Mouse (Mus musculus): ENCODE data around the gene Rab25. TPM values are rescaled to one million over a fixed set of nuclear protein-coding genes. Genes with fewer than 3 reads are reported as not detected.

The Rab25 gene
- polyA plus RNA-seq, 1 experiment from 2014 or later = 0.15 TPM

GRCm38 (mm10) chr3:88503881-88504746 lies 44.0 kb downstream of the Rab25 start:
- no peak overlapping the region for H3K4me3 ChIP-seq
- H3K9me3 ChIP-seq = no peaks in the 10 kb centered on the region
- no peak overlapping the region for H3K9ac ChIP-seq (replicated peaks)
- no peaks in the 10 kb centered on the region for H3K27me3 ChIP-seq
- ATAC-seq (replicated peaks) = no peak
- H3K36me3 ChIP-seq = no peaks in the 10 kb centered on the region
- no peak overlapping the region for H3K4me2 ChIP-seq (replicated peaks)
- peaks cover 19% of the 10 kb centered on the region for H3K4me1 ChIP-seq
- H3K27ac ChIP-seq (replicated peaks) = no peak overlapping the region
- WGBS = 48% methylated on average over 8 of the region's 8 CpGs

GRCm38 (mm10) chr3:88503505-88503863 lies 44.6 kb downstream of the Rab25 start:
- no peak for ATAC-seq (replicated peaks)

GRCm38 (mm10) chr3:88502641-88503504 lies 45.2 kb downstream of the Rab25 start:
- peak overlapping the region; percentile 32; the same call in 1 of the 2 replicates for H3K27ac ChIP-seq (replicated peaks)
- peak; percentile 96 for ATAC-seq (replicated peaks)
- H3K36me3 ChIP-seq = no peaks in the 10 kb centered on the region
- peak overlapping the region; percentile 72 for H3K4me3 ChIP-seq
- WGBS = under 1% methylated on average over 55 of the region's 55 CpGs
- H3K9me3 ChIP-seq = no peaks in the 10 kb centered on the region
- H3K4me2 ChIP-seq (replicated peaks) = peak overlapping the region; percentile 99
- peak overlapping the region; percentile 74 for H3K9ac ChIP-seq (replicated peaks)
- no peaks in the 10 kb centered on the region for H3K27me3 ChIP-seq
- peaks cover 18% of the 10 kb centered on the region for H3K4me1 ChIP-seq

More at GRCm38 (mm10) chr3:88503505-88503863, 44.6 kb downstream of the Rab25 start:
- WGBS = 27% methylated on average over 4 of the region's 4 CpGs
- Histone ChIP-seq H3K9ac (replicated peaks) (peak overlapping the region; percentile 74; the same call in 1 of the 2 replicates), H3K4me3 (peak overlapping the region; percentile 72), H3K27ac (replicated peaks) (peak overlapping the region; percentile 32; the same call in 1 of the 2 replicates), H3K9me3 (no peaks in the 10 kb centered on the region), H3K36me3 (no peaks in the 10 kb centered on the region), H3K27me3 (no peaks in the 10 kb centered on the region), H3K4me2 (replicated peaks) (peak overlapping the region; percentile 99), H3K4me1 (peaks cover 18% of the 10 kb centered on the region)

GRCm38 (mm10) chr3:88502031-88502571 lies 46.0 kb downstream of the Rab25 start:
- H3K4me1 ChIP-seq = peaks cover 18% of the 10 kb centered on the region
- no peaks in the 10 kb centered on the region for H3K9me3 ChIP-seq
- no peak overlapping the region for H3K27ac ChIP-seq (replicated peaks)
- no peak for ATAC-seq (replicated peaks)
- peak overlapping the region; percentile 74 for H3K9ac ChIP-seq (replicated peaks)
- H3K4me3 ChIP-seq = peak overlapping the region; percentile 72
- H3K4me2 ChIP-seq (replicated peaks) = peak overlapping the region; percentile 99
- H3K36me3 ChIP-seq = no peaks in the 10 kb centered on the region
- no peaks in the 10 kb centered on the region for H3K27me3 ChIP-seq
- WGBS = 23% methylated on average over 11 of the region's 11 CpGs

GRCm38 (mm10) chr3:88501366-88502030 lies 46.6 kb downstream of the Rab25 start:
- no peak overlapping the region for H3K9ac ChIP-seq (replicated peaks)
- H3K27ac ChIP-seq (replicated peaks) = no peak overlapping the region
- WGBS = 57% methylated on average over 6 of the region's 6 CpGs
- ATAC-seq (replicated peaks) = no peak
- H3K4me2 ChIP-seq (replicated peaks) = peak overlapping the region; percentile 99
- H3K9me3 ChIP-seq = no peaks in the 10 kb centered on the region
- H3K4me3 ChIP-seq = peak overlapping the region; percentile 72
- H3K27me3 ChIP-seq = no peaks in the 10 kb centered on the region
- no peaks in the 10 kb centered on the region for H3K36me3 ChIP-seq
- H3K4me1 ChIP-seq = peaks cover 18% of the 10 kb centered on the region

- H3K27ac ChIP-seq (replicated peaks) = no peak overlapping the region
- H3K36me3 ChIP-seq = no peaks in the 10 kb centered on the region
- peaks cover 18% of the 10 kb centered on the region for H3K4me1 ChIP-seq
- H3K9ac ChIP-seq (replicated peaks) = no peak overlapping the region
- no peak for ATAC-seq (replicated peaks)
- WGBS = 47% methylated on average over 4 of the region's 4 CpGs
- no peak overlapping the region for H3K4me3 ChIP-seq
- H3K9me3 ChIP-seq = no peaks in the 10 kb centered on the region
- H3K4me2 ChIP-seq (replicated peaks) = no peak overlapping the region
- H3K27me3 ChIP-seq = no peaks in the 10 kb centered on the region
Observed at GRCm38 (mm10) chr3:88500655-88501365, 47.3 kb downstream of the Rab25 start.

GRCm38 (mm10) chr3:88500087-88500486 lies 48.0 kb downstream of the Rab25 start:
- Histone ChIP-seq H3K27me3 (no peaks in the 10 kb centered on the region), H3K36me3 (no peaks in the 10 kb centered on the region), H3K9me3 (no peaks in the 10 kb centered on the region), H3K9ac (replicated peaks) (no peak overlapping the region), H3K4me2 (replicated peaks) (no peak overlapping the region), H3K4me3 (no peak overlapping the region), H3K27ac (replicated peaks) (no peak overlapping the region), H3K4me1 (peaks cover 18% of the 10 kb centered on the region)
- ATAC-seq (replicated peaks) = no peak
- 84% methylated on average over 7 of the region's 7 CpGs for WGBS

- no peaks in the 10 kb centered on the region for H3K9me3 ChIP-seq
- WGBS = 71% methylated on average over 4 of the region's 4 CpGs
- no peak overlapping the region for H3K9ac ChIP-seq (replicated peaks)
- no peak overlapping the region for H3K4me2 ChIP-seq (replicated peaks)
- peaks cover 18% of the 10 kb centered on the region for H3K4me1 ChIP-seq
- H3K4me3 ChIP-seq = no peak overlapping the region
- no peak overlapping the region for H3K27ac ChIP-seq (replicated peaks)
- H3K27me3 ChIP-seq = no peaks in the 10 kb centered on the region
- H3K36me3 ChIP-seq = no peaks in the 10 kb centered on the region
- ATAC-seq (replicated peaks) = no peak
Observed at GRCm38 (mm10) chr3:88499580-88499979, 48.5 kb downstream of the Rab25 start.

- WGBS = 80% methylated on average over 10 of the region's 10 CpGs
- Histone ChIP-seq H3K9me3 (no peaks in the 10 kb centered on the region), H3K27me3 (no peaks in the 10 kb centered on the region)
Observed at GRCm38 (mm10) chr3:88495741-88496415, 52.2 kb downstream of the Rab25 start.

GRCm38 (mm10) chr3:88494836-88495628 lies 53.1 kb downstream of the Rab25 start:
- no peaks in the 10 kb centered on the region for H3K36me3 ChIP-seq
- H3K4me3 ChIP-seq = no peak overlapping the region
- H3K4me1 ChIP-seq = peaks cover 12% of the 10 kb centered on the region
- H3K27me3 ChIP-seq = no peaks in the 10 kb centered on the region
- H3K9me3 ChIP-seq = no peaks in the 10 kb centered on the region
- no peak overlapping the region for H3K4me2 ChIP-seq (replicated peaks)
- H3K9ac ChIP-seq (replicated peaks) = no peak overlapping the region; the same call in 1 of the 2 replicates
- H3K27ac ChIP-seq (replicated peaks) = no peak overlapping the region
- ATAC-seq (replicated peaks) = no peak
- WGBS = 67% methylated on average over 9 of the region's 9 CpGs

More at GRCm38 (mm10) chr3:88495741-88496415, 52.2 kb downstream of the Rab25 start:
- H3K9ac ChIP-seq (replicated peaks) = no peak overlapping the region
- H3K4me3 ChIP-seq = no peak overlapping the region
- peaks cover 12% of the 10 kb centered on the region for H3K4me1 ChIP-seq
- no peak overlapping the region for H3K4me2 ChIP-seq (replicated peaks)
- no peak for ATAC-seq (replicated peaks)
- H3K36me3 ChIP-seq = no peaks in the 10 kb centered on the region
- H3K27ac ChIP-seq (replicated peaks) = no peak overlapping the region
